Mouse (Mus musculus) bone marrow, adult 2 months (tissue): ENCODE data around the gene Nop53.

ENCODE experiments used
- CTCF ChIP-seq: fragments of 200-500 bp; IDR thresholded peaks from 2 replicates; pipeline ENCODE4 v1.5.1; 2011; ENCODE audit warnings: low read length, control low read depth; ENCODE audit not compliant: control insufficient read depth, insufficient read depth
- POLR2A ChIP-seq: fragments of 200-500 bp; IDR thresholded peaks from 2 replicates; pipeline ENCODE4 v1.6.1; 2011; ENCODE audit warnings: low read depth, mild to moderate bottlenecking, control low read depth, low read length, borderline replicate concordance; ENCODE audit not compliant: control insufficient read depth

DNA sequence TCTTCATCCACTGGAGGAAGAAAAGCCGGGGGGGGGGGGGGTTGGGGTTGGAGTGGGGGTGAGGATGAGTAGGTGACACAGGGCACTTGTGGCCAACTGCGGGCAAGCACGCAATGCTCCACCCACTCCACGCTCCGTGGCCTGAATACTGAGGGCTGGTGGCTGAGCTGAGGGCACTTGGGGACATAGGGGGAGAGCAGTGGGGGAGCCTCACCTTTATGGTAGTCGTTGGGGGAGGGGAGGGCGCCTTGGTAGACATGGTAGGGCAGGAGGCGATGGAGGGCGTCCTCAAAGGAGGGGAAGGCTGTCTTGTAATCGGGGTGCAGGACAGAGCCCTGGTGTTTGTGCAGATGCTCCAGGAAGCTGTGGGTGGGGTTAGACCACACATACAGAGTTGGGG is 29.6 kb upstream of the Nop53 start:
- TF ChIP-seq CTCF (no peak), POLR2A (no peak)
